Mouse (Mus musculus) thymus, postnatal 4 days (tissue): ENCODE measurements at regions not wholly inside any gene's neighbourhood (a gene's known extent, or its start where the extent isn't known, plus 50 kb on each side); places are given as distances from the start of the nearest gene placed in this dataset.

Experiments
- DNase-seq: peaks from one replicate; pipeline ENCODE4 v3.0.0; 2021

- DNase-seq, result no peak
Observed at GRCm38 (mm10) chr13:44306275-44307050, 422.8 kb upstream of the Jarid2 start.

- DNase-seq, result no peak
Observed at GRCm38 (mm10) chr13:44308227-44308626, 421.0 kb upstream of the Jarid2 start.

GRCm38 (mm10) chr13:44312237-44312636 lies 417.0 kb upstream of the Jarid2 start:
- DNase-seq, result no peak

DNA sequence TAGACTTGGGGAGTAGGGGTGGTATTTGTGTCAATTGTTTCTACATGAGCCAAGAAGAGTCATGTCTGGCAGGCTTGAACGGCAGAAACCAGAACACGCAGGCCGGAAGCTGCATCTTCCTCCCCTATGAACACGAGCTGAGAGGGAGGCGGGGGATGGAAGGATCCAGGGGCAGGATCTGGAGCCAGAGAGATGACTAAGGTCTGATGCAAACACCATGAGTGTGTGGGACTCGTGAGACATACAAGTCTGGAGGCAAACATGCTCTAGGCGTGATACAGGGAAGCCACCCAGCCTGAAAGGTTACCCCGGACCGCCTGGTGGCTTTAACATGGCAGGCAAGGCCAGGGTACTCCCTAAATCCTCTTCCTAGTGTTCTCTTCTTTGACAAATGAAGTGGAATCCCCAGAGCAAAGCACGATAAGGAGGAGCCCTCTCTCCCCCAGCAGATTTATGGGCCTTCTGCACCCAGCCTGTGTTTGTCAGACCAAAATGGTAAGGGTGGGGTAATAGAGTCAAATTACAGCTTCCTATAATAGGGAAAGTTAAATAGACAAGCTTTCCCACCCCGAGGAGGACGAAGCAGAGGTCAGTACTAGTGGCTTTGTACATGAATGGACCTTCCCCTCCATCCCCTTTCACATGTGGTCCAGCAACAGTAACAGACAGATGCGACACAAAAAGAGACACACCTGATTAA lies 412.4 kb upstream of the Jarid2 start:
- DNase-seq, result no peak

GRCm38 (mm10) chr13:44317596-44317995 lies 411.7 kb upstream of the Jarid2 start:
- DNase-seq, result no peak

DNA sequence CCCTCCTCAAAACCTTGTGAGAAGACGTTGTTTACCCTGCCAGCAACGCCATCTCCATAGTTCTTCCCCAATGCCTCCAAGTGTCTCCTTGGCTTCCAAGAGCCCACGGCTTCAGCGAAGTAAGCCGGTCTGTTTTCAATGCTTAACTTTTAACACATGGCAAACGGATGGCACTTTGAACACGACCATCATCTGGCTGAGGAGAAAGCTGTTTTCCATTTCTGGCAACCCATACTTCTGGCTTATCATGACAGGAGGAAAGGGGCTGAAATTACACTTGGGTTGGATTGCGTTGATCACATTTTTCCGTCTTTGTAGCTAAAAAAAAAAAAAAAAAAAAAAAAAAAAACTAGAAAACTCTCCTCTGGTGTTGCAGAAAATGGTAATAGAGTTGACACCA lies 410.2 kb upstream of the Jarid2 start:
- no peak for DNase-seq

- DNase-seq, result no peak
Observed at GRCm38 (mm10) chr13:44319511-44319910, 409.8 kb upstream of the Jarid2 start.

DNA sequence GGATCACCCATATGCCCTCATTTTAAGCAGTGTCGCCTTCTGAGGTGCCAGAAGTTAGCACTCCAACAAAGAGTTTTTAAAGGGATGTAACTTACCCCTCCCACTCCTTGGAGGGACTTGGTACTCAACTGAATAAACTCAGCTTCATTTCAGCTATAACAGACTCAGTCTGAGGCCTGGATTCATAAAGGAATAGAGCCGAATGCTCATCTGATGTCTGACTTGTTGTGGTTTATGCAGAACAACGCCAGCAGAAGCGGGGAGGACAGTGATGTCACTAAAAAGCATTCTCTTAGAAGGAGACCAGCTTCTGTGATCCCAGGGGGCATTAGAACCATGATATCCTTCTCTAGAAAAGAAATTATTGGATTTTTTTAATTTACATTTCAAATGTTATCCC lies 409.0 kb upstream of the Jarid2 start:
- no peak for DNase-seq

- DNase-seq, result no peak
Observed at GRCm38 (mm10) chr13:44321009-44321596, 408.2 kb upstream of the Jarid2 start.

DNA sequence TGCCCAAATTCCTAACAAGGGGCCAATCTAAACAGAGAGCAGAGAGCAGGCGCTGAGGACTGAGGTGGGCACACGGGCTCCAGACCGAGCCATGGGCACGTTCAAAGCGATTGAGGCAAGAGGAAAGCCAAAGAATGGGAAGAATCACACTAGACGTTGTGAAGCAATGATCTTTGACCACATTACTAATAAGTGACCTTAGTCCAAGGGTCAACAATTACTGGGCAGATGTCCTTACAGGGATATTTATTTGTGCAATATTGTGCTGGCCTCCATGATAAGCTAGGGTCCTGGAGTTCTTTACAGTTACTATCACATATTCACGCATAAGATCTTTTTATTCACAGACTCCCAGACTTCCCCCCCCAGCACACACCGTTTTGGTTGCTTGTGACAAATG lies 400.9 kb upstream of the Jarid2 start:
- no peak for DNase-seq

- no peak for DNase-seq
Observed at GRCm38 (mm10) chr13:44329161-44329560, 400.1 kb upstream of the Jarid2 start.

- no peak for DNase-seq
Observed at GRCm38 (mm10) chr13:44329701-44330100, 399.6 kb upstream of the Jarid2 start.

DNA sequence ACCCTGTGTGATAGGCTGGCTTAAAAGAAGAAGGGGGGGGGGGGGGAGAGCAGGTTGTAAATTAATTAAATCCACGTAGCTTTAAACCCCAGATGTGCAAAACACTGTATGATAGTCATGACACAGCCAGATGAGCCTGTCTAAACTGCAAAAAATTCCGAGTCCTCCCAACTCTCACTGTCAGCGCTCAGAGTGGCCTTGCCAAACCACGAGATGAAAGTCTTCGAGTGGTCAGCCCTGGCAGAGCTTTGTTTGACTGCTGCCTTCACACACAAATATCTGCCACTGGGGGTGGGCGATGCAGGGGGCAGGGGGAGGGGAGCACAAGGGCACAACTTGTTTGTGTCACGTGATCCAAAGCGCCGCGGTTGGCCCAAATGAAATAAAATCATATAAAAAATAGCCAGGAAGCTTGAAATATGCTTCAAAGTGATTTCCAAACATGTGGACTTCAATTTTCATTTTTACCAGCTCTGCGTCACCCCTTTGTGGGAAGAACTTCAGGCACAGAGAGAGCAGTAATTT lies 396.5 kb upstream of the Jarid2 start:
- DNase-seq, result no peak

DNA sequence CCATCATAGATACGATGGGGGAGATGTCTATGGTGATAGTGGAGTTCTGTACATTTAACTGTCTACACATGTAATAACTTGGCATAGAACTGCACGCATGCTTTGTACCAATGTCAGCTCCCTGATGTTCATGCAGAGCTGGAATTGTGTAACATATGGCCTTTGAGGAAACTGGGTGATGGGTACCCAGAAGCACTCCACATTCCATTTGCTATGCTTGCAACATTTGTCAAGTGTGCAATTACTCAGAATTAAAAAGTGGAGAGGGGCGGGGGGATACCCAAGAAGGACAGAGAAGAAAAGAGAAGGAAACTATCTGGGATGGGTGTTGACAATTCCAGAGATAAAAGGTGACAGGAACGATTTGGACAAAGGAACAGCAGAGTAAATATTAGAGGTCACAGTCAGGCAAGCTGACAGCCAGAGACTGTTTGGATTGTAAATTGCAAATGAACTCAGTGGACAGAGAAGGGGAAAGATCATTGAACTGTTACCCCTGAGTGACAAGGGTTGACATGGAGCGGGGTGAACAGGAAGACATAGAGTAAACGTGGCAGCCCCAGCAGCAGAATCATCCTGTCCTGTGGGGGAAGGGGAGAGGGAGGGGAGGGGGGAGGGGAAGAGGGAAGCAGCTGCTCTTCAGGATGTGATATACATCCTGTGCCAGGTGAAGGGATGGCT lies 390.1 kb upstream of the Jarid2 start:
- DNase-seq, result peak; percentile 25

GRCm38 (mm10) chr13:44345094-44345493 lies 384.2 kb upstream of the Jarid2 start:
- DNase-seq, result no peak

- no peak for DNase-seq
Observed at GRCm38 (mm10) chr13:44346636-44347035, 382.6 kb upstream of the Jarid2 start.

DNA sequence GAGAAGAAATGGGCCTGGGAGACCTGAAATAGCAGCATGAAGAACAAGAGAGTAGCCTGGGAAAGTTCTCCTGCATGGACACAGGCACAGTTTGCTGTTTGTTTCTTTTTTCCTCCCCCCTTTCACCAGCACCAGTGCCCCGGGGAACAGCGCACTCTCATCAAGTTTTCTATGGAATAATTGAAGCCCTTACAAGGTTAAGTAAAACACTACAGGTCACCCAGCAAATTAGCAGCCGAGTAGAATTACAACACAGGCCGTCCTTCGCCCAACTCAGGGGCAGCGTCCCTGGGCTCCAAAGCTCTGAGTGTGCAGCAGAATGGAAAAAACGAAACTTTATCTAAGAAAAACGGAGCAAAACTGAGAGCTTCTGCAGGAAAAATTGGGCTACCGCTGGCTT lies 381.6 kb upstream of the Jarid2 start:
- no peak for DNase-seq

DNA sequence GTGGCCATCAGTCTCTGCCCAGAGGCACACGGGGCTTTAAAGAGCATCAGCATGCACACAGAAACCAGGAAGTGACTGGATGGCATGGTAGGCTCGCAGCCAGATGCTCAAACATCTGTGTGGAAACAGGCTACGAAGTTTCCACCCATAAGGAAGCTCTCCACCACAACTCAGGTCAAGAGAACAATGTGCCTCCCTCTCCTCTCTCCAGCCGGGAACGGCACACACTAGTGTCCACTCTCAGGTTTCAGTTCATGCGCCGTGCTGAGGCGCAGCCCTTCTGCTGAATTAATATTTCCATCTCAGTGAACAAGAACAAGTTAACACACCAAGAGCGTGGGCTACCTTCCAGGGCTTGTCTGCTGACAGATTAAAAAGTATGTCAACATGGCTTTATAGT lies 375.4 kb upstream of the Jarid2 start:
- no peak for DNase-seq

- no peak for DNase-seq
Observed at GRCm38 (mm10) chr13:44355771-44356221, 373.5 kb upstream of the Jarid2 start.

GRCm38 (mm10) chr13:44356981-44357380 lies 372.3 kb upstream of the Jarid2 start:
- no peak for DNase-seq

- DNase-seq, result no peak
Observed at GRCm38 (mm10) chr13:44359344-44359743, 369.9 kb upstream of the Jarid2 start.

GRCm38 (mm10) chr13:44360016-44360415 lies 369.3 kb upstream of the Jarid2 start:
- peak; percentile 64 for DNase-seq

DNA sequence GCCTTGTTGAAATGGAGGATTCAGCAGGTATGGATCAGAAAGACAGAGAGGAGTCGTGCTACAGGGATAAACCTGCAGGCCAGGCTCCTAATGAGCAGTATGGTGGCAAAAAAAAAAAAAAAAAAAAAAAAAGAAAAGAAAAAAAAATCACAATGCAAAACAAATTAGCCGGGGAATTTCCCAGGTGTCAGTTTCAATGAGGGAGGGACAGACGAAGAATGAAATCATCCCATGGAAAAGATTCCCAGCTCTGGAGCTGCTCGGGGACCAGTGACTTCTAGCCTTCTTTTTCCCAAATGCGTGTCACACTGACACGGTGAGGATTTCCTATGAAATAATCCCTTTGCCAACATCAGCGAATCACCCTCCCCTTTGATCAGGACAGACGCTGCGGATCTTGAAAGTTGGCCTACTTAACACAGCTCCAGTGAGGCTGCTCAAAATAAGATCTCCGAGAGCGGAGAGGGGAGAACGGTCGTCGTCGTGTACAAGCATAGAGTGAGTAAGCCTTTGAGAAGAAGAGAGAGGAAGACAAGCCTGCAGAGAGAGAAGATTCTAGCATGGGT lies 368.5 kb upstream of the Jarid2 start:
- DNase-seq, result no peak
